Mouse (Mus musculus): ENCODE data around the gene Cyth2. TPM values are rescaled to one million over a fixed set of nuclear protein-coding genes. Genes with fewer than 3 reads are reported as not detected.
A peak's percentile ranks its signal among the peaks of the same experiment; 100 is the strongest.

The Cyth2 gene
- polyA plus RNA-seq, 1 experiment from 2014 or later: 109 TPM

DNA sequence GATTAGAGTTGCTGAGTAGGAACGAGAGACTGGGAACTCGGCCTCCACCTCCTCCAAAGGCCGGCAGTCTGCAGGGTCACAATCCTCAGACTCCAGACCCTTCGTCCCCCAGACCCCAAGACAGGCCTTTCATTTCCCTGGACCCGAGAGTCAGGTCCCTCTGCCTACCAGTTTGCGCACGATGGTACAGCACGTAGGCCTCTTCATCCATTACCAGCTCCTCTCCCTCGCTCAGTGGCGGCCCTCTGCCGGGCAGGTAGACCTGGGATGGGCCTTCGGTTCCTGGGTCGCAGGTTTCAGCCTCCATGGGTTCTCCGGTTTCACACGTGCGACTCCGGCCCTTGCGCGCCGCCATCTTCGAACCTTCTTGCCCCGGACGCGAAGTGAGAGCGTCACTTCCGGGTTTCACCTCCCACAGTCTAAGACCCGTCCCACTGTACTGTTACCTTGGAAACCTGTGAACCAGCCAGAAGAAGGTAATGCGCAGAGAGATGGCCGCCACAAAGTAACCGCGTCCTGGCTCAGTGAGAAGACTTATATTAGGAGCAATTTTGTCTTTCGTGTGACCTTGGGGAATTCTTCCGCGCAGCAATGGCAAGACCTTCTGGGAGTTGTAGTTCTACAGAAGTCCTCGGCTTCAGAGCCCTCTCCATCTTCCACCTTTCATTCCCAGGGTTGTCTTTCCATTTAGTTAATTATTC, 16.2 kb upstream of the Cyth2 start, which contains the start of gene Grwd1:
Grwd1 (minus strand) TSS at position 518 of the 701 bp plus-strand sequence.
- TF ChIP-seq CTCF (IDR thresholded peaks at IDR 0.05; ENCODE audit: low read depth): no peak
- Histone ChIP-seq H3K4me1 (ENCODE audit: insufficient read depth) (peaks cover 7% of the 10 kb centered on the region), H3K36me3 (ENCODE audit: insufficient read depth) (peaks cover 40% of the 10 kb centered on the region), H3K9ac (peak within 1 kb of the TSS; percentile 77), H3K9me3 (ENCODE audit: low read depth, low read length) (no peaks in the 10 kb centered on the region), H3K4me2 (peak within 1 kb of the TSS; percentile 88), H3K27ac (ENCODE audit: low read depth) (no peak within 1 kb of the TSS), H3K27me3 (ENCODE audit: insufficient read depth, low read length) (peaks cover 45% of the 10 kb centered on the region), H3K4me3 (ENCODE audit: low read depth, low read length) (peak within 1 kb of the TSS; percentile 91)
- DNase-seq (peak; percentile 95), ATAC-seq (ENCODE audit: insufficient read depth) (peak; percentile 88)
- WGBS: under 1% methylated on average over 35 of the region's 35 CpGs

DNA sequence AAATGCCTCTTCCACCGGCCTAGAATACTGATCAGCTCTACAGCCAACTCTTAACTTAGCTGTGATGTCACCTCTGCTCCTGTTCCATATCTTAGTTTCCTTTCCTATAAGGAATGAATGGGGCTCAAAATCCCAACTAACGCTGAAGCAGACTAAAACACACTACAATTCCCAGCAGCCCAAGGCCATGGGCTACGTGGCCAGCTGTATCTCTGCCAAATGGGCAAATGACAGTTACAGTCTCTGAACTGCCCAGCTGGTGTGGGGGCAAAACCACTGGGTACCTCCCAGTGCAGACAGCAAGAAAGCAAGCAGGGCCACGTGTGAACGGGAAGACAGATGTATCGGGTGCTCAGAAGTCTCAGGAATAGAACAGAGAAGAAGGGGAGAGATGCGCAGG, 12.2 kb upstream of the Cyth2 start:
- H3K9ac ChIP-seq: no peak overlapping the region
- H3K9me3 ChIP-seq (ENCODE audit: low read depth, low read length): no peaks in the 10 kb centered on the region
- H3K27me3 ChIP-seq (ENCODE audit: insufficient read depth, low read length): peaks cover 7% of the 10 kb centered on the region
- peaks cover 74% of the 10 kb centered on the region for H3K36me3 ChIP-seq (ENCODE audit: insufficient read depth)
- no peak for DNase-seq
- ATAC-seq (ENCODE audit: insufficient read depth): no peak
- WGBS: 92% methylated on average over 7 of the region's 7 CpGs
- H3K27ac ChIP-seq (ENCODE audit: low read depth): no peak overlapping the region
- no peak overlapping the region for H3K4me3 ChIP-seq (ENCODE audit: low read depth, low read length)
- no peak overlapping the region for H3K4me2 ChIP-seq
- H3K4me1 ChIP-seq (ENCODE audit: insufficient read depth): peaks cover 4% of the 10 kb centered on the region
- no peak for TF ChIP-seq CTCF (IDR thresholded peaks at IDR 0.05; ENCODE audit: low read depth)

DNA sequence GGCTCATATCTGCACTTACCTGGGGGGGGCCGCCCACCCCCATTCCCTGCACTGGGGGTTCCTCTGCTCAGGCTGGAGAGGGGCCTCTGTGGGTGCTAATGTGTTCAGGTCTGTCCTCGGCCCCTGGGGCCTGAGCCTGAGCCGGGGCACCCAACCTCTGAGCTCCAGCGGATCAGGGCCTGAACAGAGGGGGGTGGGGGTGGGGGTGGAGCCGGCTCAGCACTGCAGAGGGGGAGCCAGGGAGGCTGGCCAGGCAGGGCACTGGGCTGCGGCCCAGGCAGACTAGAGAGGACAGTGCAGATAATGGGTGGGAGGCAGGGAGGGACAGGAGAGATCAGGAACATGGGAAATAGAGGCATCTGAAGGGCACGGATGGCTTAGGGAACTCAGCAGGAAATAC, 10.2 kb upstream of the Cyth2 start, which contains the start of gene Kcnj14:
Kcnj14 (minus strand) TSS at position 185 of the 400 bp plus-strand sequence.
- WGBS: 64% methylated on average over 7 of the region's 7 CpGs
- no peak within 1 kb of the TSS for H3K9ac ChIP-seq
- H3K27ac ChIP-seq (ENCODE audit: low read depth): no peak within 1 kb of the TSS
- ATAC-seq (ENCODE audit: insufficient read depth) (no peak), DNase-seq (no peak)
- peaks cover 74% of the 10 kb centered on the region for H3K36me3 ChIP-seq (ENCODE audit: insufficient read depth)
- H3K4me2 ChIP-seq: no peak within 1 kb of the TSS
- no peaks in the 10 kb centered on the region for H3K27me3 ChIP-seq (ENCODE audit: insufficient read depth, low read length)
- no peak within 1 kb of the TSS for H3K4me3 ChIP-seq (ENCODE audit: low read depth, low read length)
- no peak for TF ChIP-seq CTCF (IDR thresholded peaks at IDR 0.05; ENCODE audit: low read depth)
- no peaks in the 10 kb centered on the region; the same call in 1 of the 2 replicates for H3K4me1 ChIP-seq (ENCODE audit: insufficient read depth)
- H3K9me3 ChIP-seq (ENCODE audit: low read depth, low read length): no peaks in the 10 kb centered on the region

DNA sequence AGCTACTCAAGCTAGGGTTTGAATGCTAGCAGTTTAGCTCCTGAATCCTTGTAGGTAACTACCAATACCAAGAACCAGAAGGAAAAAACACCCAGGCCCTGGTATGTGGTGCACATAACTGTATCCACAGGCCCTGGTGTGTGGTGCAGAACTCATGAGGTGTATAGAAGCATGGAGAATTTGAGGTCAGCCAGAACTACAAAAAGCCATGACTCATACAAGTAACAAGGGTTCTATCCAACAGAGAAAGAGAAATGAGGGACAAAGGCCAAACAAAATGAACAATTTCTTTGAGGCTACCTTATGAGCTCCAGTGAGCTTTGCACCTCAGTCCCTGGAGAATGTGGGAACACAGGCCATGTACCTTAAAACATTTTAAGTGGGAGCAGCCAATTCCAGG, 6.5 kb upstream of the Cyth2 start:
- Histone ChIP-seq H3K27ac (ENCODE audit: low read depth) (no peak overlapping the region), H3K4me3 (ENCODE audit: low read depth, low read length) (no peak overlapping the region), H3K4me1 (ENCODE audit: insufficient read depth) (no peaks in the 10 kb centered on the region), H3K36me3 (ENCODE audit: insufficient read depth) (peaks cover 37% of the 10 kb centered on the region), H3K9me3 (ENCODE audit: low read depth, low read length) (no peaks in the 10 kb centered on the region), H3K27me3 (ENCODE audit: insufficient read depth, low read length) (no peaks in the 10 kb centered on the region), H3K4me2 (no peak overlapping the region), H3K9ac (no peak overlapping the region)
- DNase-seq (no peak), ATAC-seq (ENCODE audit: insufficient read depth) (no peak)
- TF ChIP-seq CTCF (IDR thresholded peaks at IDR 0.05; ENCODE audit: low read depth): no peak

DNA sequence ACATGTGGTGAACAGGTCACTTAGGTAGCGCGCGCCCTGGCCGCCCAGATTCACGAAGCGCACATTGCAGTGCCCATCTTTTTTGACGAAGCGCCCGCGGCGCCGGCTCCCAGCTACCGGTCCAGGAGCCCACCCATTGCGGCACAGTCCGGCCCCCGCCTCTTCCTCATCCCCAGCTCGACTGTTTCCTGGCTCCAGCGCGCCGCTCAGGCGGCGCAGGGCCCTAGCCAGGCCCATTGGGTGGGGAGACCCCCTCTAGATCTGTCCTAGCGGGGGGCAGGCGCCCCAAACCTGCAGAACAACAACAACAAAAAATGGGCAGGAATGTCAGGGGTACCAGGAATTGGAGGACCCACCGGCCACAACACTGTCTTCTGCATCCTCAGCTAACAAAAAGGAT, 5.5 kb upstream of the Cyth2 start:
- ATAC-seq (ENCODE audit: insufficient read depth) (0 out of 2 replicates have a peak, but pooled peaks have one; percentile 33), DNase-seq (no peak)
- 13% methylated on average over 25 of the region's 25 CpGs for WGBS
- Histone ChIP-seq H3K27ac (ENCODE audit: low read depth) (no peak overlapping the region), H3K36me3 (ENCODE audit: insufficient read depth) (peaks cover 26% of the 10 kb centered on the region), H3K4me1 (ENCODE audit: insufficient read depth) (no peaks in the 10 kb centered on the region), H3K9me3 (ENCODE audit: low read depth, low read length) (no peaks in the 10 kb centered on the region), H3K4me3 (ENCODE audit: low read depth, low read length) (no peak overlapping the region), H3K4me2 (peak overlapping the region; percentile 50), H3K9ac (peak overlapping the region; percentile 20; the same call in 1 of the 2 replicates), H3K27me3 (ENCODE audit: insufficient read depth, low read length) (no peaks in the 10 kb centered on the region)
- TF ChIP-seq CTCF (IDR thresholded peaks at IDR 0.05; ENCODE audit: low read depth): no peak

DNA sequence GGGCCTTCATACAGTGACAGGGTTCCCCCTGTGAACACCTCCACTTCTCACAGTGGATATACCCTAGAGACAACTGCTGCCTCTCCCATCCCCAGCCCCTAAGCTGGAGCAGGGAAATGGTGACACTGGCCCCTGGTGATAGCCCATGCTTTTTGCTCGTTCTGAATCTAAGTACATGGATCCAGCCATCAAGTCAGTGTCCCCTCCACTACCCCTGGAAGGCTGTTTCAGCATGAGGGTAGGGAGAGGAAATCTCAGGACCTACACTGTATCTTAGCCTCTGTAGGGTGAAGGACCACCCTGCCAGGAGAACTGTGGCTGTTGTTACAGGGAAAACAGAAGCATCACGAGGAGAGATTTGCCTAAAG, 1.6 kb upstream of the Cyth2 start:
- Histone ChIP-seq H3K4me3 (ENCODE audit: low read depth, low read length) (no peak overlapping the region), H3K27ac (ENCODE audit: low read depth) (no peak overlapping the region), H3K27me3 (ENCODE audit: insufficient read depth, low read length) (no peaks in the 10 kb centered on the region), H3K9ac (no peak overlapping the region), H3K4me2 (no peak overlapping the region), H3K9me3 (ENCODE audit: low read depth, low read length) (no peaks in the 10 kb centered on the region), H3K4me1 (ENCODE audit: insufficient read depth) (peaks cover 7% of the 10 kb centered on the region; the same call in 1 of the 2 replicates), H3K36me3 (ENCODE audit: insufficient read depth) (peaks cover 21% of the 10 kb centered on the region)
- TF ChIP-seq CTCF (IDR thresholded peaks at IDR 0.05; ENCODE audit: low read depth): no peak
- 53% methylated on average over 2 of the region's 2 CpGs for WGBS
- ATAC-seq (ENCODE audit: insufficient read depth) (no peak), DNase-seq (no peak)

DNA sequence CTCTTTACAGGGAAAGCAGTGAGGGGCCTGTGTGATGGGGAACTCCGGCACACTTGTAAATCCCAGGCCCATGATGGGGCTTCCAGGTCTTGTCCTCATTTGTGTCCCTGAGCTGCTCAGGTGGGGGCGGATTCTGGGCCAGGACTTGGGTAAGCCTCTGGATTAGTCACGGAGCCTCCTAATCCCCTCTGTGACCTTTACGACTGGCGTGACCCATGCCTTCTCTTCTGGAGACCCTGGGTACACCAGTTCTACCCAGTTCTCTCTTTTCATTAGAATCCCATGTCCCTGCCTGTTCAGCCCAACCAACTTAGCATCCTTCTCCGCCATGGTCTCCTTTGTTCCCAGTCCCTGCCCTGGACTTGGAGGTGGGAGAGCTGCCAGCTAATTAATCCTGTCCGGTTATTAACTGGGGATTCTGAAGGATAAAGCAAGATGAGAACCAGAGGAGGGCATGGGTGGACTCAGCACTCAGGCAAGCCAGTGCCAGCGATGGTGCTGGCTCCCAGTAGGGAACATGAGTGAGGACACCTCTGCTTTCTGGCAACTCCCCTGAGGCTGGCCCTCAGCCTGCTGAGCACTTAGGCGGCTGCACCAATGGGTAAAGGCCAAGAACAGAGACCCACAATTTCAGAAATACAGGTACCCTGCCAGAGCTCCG, 1.1 kb upstream of the Cyth2 start:
- no peak for DNase-seq
- no peak for TF ChIP-seq CTCF (IDR thresholded peaks at IDR 0.05; ENCODE audit: low read depth)
- no peak overlapping the region for H3K9ac ChIP-seq
- WGBS: 63% methylated on average over 10 of the region's 10 CpGs
- H3K27me3 ChIP-seq (ENCODE audit: insufficient read depth, low read length): no peaks in the 10 kb centered on the region
- H3K27ac ChIP-seq (ENCODE audit: low read depth): no peak overlapping the region
- H3K4me3 ChIP-seq (ENCODE audit: low read depth, low read length): 0 out of 2 replicates have a peak overlapping the region, but pooled peaks have one; percentile 94
- H3K36me3 ChIP-seq (ENCODE audit: insufficient read depth): peaks cover 26% of the 10 kb centered on the region
- peak overlapping the region; percentile 51 for H3K4me2 ChIP-seq
- H3K9me3 ChIP-seq (ENCODE audit: low read depth, low read length): no peaks in the 10 kb centered on the region
- no peak for ATAC-seq (ENCODE audit: insufficient read depth)
- H3K4me1 ChIP-seq (ENCODE audit: insufficient read depth): peaks cover 7% of the 10 kb centered on the region; the same call in 1 of the 2 replicates
